Mouse (Mus musculus): ENCODE results near the gene Gpr21.
"Not testable (repeated sequence)": the region's sequence is repeated elsewhere in the genome, so short reads cannot be mapped to it uniquely, and the experiment has no call there.

Gene Gpr21

DNA sequence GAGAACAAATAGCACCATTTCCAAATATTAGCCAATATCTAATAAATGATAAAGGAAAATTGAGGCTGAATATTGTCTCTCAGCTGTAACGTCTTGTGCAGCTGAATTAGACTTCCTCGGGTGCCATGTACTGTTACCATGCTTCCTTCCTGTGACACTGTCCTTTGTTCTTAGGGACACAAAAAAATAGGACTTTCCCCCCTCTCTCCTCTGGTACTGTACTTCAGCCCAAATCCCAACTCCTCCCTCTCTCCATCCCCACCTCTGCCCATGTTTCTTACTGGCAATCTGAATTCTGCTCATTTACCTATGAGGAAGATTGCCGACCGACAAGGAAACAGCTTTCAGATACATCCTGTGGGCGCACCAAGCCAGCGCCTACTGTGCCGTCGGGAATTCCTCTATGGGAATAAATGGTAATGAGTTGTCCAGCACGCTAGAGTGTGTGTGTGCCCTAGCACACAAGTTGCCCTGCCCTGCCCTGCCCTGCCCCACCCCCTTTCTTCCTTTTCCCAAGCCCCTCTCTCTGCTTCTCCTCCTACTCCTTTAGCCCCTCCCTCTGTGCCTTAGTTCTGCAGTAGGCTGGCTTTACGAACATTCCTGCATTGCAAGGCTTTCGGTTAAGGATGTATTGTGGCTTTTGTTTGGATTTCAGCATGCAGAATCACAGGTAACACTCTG lies at the start of gene Gpr21:
Gene Gpr21, plus strand, starts transcription at position 303 of the 681 bp plus-strand sequence.
- DNase-seq (ENCODE audit: low spot score) = no peak

DNA sequence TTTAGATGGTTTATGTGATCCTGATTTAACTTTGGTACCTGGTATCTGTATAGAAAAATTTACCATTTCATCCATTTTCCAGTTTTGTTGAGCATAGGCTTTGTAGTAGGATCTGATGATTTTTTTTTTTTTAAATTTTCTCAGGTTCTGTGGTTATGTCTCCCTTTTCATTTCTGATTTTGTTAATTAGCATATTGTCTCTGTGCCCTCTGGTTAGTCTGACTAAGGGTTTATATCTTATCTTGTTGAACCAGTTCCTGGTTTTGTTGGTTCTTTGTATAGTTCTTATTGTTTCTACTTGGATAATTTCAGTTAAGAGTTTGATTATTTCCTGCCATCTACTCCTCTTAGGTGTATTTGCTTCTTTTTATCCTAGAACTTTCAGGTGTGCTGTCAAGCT lies 36.6 kb upstream of the Gpr21 start:
- no peak for DNase-seq (ENCODE audit: low spot score)

DNA sequence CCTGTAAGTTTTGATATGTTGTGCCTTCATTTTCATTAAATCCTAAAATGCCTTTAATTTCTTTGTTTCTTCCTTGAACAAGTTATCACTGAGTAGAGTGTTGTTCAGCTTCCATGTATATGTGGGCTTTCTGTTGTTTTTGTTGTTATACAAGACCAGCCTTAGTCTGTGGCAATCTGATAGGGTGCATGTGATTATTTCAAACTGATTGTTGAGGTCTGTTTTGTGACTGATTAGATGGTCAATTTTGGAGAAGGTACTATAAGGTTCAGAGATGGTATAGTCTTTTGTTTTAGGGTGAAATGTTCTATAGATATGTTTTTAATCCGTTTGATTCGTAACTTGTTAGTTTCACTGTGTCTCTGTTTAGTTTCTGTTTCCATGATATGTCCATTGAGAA lies 36.1 kb upstream of the Gpr21 start:
- no peak for DNase-seq (ENCODE audit: low spot score)

DNA sequence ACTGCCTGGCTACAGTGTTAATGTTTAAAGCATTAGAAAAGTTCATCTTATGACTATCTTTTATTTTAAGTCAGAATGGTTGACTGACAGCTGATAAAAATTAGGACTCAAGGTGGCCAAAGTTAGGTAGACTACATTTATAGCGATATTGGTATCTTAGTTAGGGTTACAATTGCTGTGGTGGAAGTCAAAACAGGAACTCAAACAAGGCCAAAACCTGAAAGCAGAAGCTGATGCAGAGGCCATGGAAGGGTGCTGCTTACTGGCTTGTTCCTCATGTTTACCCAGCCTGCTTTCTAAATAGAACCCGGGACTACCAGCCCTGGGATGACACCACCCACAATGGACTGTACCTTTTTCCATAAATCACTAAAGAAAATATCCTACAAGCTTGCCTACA lies 32.0 kb upstream of the Gpr21 start:
- DNase-seq (ENCODE audit: low spot score) = no peak

DNA sequence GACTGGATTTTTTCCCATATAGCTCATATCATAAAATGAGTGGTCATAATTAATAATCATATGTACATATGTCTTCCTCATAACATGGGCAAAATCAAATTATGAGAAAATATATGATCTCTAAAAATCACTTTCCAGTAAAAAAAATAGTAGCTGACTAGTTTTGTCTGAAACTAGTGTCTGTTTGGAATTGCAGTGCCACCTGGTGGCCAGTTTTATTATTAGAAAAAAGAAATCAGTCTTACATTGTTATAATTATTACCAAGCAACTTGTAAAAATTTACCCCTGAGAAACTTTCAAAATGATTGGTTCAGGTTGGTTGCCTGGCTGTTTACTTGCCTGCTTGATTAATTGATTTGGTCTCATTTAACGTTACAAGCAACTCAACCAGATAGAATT lies 30.8 kb upstream of the Gpr21 start:
- no peak for DNase-seq (ENCODE audit: low spot score)

DNA sequence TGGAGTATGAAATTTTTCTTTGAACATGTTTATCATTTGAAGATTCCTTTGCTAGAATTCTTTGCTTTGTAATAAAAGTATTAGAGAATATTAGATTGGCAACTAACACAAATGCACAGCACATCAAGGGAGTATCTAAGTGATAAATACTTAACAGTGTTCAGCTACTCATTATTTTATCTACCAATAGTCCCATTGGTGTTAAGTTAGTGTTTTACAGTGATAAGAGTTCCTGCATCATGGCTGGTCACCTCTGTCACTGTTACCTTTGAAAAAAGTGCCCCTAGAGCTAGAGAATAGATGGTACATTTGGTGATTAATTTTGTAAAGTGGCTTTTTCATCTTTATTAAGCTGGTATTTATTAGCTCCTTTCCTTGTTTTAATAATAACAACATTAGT lies 29.7 kb upstream of the Gpr21 start:
- no peak for DNase-seq (ENCODE audit: low spot score)

DNA sequence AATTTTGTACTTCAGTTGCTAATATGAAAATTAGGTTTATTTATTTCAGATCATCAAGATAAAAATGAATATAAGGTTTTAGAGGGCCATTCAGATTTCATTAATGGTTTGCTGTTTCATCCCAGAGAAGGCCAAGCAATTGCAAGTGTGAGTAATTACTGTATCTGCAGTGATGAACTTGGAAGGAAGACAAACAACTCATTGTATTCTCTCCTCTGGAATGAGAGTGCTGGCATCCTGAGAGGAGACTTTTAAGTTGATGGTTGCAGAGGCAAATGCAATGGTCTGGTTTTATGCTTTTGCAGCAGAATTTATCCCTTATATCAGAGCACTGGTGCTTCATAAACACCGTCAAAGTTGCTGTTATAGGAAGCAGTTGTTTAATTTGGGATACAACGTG lies 27.2 kb upstream of the Gpr21 start:
- DNase-seq (ENCODE audit: low spot score) = no peak

DNA sequence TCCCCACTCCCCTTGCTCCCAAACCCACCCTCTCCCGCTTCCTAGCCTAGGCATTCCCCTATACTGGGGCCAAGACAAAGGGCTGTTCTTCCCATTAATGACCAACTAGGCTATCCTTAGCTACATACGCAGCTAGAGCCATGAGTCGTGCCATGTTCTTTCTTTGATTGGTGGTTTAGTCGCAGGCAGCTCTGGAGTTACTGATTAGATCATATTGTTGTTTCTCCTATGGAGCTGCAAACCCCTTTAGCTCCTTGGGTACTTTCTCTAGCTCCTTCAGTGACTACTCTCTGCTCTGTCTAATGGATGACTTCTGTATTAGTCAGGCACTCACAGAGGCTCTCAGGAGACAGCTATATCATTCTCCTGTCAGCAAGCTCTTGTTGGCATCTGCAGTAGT lies 18.8 kb upstream of the Gpr21 start:
- no peak for DNase-seq (ENCODE audit: low spot score)

DNA sequence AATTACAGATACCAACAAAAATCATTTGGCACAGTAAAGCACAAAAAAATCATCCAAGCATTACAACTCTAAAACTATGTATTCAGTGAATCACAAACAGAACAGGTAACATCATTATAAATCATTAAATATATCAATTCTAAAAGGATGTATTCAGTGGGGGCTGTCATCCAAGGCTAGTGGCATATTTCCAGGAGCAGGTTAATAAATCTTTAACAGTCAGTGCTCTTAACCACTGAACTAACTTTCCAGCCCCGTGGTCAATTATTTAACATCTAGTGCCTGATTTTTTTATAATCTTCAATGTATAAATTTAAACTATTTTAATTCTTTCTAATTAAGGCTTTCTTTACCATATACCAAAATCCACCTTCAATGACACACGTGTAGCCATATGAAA lies 10.3 kb upstream of the Gpr21 start:
- not testable (repeated sequence) for DNase-seq (ENCODE audit: low spot score)

DNA sequence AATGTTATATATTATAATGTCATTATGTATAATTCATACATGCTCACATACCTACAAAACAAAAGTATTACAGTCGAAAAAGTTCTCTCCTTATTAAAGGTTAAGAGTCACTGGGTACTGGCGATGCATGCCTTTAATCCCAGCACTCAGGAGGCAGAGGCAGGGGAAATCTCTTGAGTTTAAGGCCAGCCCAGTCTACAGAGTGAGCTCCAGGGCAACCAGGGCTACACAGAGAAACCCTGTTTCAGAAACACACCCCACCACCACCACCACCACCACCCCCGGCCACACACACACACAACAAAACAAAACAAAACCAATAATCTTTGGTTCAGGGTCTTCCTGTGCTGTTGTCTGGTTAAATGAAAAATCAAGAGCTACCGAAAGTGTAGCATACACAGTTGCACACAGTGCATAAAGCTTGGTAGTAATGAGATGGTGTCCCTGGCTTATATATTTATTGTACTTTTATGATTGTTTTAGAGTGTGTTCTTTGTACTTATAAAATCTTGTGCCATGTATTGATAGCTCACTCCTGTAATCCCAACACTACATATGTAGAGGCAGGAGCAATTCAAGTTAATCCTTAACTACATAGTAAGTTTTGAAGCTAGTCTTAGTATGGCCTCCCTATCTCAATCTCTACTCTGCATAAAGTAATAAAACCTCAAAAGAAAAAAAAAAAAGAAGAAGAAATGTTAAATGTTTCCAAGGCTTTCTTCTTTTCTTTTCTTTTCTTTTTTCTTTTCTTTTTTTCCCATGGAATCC lies 4.8 kb upstream of the Gpr21 start:
- DNase-seq (ENCODE audit: low spot score) = no peak

DNA sequence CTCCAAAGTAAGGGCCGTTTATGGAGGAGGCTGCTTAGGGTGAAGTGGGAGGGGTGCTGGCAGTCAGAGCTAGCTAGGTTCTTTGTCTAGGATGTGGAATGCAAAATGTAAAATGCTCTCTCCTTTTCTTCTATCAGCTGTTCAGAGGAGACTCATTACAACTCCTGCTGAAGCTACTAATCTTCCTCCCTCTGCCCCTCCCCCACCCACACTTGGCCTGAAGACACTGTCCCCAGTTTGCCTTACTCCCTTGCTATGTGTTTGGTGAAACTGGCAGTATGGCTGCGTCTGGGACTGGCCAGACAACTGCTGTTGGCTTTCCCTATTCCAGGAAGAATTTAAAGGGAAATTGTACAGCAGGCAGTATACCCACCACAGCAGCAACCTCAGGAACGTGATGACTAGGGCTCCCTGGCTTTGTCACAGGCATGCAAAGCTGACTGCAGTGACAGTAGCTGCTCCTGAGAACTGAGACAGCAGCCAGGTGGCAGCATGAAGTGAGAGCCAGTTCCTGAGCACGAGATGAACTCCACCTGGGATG lies 860 bp downstream of the Gpr21 start:
- DNase-seq (ENCODE audit: low spot score) = no peak

DNA sequence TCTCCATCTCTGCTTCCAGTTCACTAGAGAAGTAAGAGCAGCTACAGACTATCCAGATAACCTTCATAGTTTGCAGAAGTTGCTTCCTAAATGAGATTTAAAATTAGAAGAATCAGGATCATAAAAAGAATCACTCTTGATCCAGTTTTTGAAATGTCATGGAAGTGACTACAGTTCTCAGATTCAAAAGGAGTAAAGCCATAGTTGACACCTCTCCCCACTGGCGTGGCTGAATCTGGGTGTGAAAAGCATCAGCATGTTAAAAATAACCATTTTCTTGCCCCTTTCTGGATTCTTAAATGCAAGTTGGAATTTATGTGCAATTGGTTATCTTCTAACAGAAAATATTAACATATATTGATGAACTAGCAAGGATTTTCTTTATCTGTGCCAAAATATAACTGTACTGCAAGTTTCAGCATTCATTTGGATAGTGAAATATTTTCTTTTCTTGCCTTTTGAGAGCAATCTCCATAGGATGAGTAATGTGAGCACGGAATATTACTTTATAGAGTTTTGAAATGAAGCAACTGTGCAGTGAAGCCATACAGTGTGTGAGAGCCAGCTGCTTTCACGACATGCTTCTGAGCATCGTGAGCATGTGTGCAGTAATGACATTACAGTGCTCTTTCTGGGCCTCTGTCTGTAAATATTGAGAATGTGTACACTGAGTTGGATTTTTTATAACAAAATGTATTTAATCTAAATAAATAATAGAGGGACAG lies 2.6 kb downstream of the Gpr21 start:
- no peak for DNase-seq (ENCODE audit: low spot score)

DNA sequence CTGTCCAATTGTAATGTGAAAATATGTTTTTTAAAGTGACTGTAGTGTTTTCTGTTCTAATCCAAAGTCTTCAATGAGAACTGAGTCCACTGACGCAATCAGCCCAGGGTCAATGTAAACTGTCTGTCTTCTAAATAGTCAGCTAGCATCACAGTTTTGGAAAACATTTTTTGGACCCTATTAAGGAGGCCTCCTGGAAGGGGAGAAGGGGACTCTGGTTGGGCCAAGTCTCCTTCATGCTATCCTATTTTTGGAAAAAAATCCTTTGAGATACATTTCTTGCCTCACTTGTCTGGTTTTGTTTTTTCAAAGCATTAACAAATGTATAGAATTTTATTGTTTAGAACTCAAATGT lies 3.1 kb downstream of the Gpr21 start:
- no peak for DNase-seq (ENCODE audit: low spot score)

DNA sequence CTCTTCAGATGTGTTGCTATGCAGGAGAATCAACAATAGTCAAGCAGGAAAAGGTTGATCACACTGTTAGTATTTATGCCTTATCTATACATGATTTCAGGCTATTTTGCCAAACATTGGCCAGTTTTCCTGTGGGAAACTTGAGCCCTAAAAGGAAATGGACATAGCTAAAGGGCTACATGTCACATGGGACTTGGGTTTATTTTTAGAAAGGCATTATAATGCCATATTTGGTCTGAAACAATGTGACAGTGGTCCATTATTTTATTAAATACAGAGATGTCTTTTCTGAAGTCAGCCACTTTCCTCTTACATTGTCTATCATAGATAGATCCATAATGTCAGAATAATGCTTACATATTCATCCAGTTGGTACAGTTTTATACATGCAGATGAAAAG lies 11.5 kb downstream of the Gpr21 start:
- DNase-seq (ENCODE audit: low spot score) = no peak

DNA sequence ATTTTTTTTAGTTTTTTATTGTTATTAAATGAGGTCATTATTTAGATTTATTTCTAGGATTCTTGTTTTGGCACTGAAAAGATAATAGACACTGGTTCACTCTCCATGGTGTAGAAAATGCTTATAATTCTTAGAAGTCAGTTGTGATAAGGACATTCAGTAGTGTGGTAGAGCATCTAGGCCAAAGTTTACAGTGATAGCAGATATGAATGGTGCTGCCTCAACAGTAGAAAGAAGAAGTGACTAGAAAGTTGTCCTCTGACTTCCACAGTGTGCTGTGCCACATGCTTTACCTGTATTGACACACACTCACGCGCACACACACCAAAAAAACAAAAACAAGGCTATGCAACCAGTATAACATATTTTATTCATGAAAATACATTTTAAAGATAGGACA lies 13.3 kb downstream of the Gpr21 start:
- no peak for DNase-seq (ENCODE audit: low spot score)

DNA sequence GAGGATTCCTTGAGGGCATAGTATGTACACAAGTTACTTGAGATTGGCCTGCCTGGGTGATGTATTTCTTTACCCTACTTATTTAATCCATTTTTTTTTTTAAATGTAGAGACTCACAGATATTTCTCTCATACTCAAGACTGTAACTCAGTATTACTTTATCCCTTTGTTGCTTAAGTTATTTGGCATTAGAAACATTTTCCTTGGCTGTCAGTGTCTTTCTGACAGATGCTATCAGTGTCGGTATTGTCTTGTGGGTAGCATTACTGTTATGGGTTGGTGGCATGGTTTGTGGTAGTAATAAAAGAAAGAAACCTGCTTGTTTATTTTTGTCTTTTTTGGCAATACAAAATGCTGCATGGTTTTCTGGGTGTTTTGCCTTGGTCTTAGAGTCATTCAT lies 14.6 kb downstream of the Gpr21 start:
- DNase-seq (ENCODE audit: low spot score) = no peak

DNA sequence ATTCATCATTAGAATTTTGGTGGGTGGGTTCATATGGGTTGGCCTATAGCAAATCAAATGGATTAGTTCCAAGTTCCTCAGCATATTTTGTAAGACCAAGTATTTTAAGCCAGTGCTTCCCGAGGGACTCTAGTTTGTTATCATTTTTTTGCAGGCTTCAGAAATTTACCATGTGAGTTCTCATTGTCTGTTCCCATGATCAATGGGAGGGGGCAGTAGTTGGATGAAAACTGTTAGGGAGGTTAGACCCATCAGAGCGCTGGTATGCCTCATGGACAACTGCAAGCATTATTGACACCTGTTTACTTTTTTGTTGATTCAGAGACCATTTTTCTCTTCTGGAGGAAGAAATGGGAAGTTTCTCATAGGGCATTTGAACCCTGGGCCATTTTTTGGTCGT lies 15.5 kb downstream of the Gpr21 start:
- DNase-seq (ENCODE audit: low spot score) = no peak

DNA sequence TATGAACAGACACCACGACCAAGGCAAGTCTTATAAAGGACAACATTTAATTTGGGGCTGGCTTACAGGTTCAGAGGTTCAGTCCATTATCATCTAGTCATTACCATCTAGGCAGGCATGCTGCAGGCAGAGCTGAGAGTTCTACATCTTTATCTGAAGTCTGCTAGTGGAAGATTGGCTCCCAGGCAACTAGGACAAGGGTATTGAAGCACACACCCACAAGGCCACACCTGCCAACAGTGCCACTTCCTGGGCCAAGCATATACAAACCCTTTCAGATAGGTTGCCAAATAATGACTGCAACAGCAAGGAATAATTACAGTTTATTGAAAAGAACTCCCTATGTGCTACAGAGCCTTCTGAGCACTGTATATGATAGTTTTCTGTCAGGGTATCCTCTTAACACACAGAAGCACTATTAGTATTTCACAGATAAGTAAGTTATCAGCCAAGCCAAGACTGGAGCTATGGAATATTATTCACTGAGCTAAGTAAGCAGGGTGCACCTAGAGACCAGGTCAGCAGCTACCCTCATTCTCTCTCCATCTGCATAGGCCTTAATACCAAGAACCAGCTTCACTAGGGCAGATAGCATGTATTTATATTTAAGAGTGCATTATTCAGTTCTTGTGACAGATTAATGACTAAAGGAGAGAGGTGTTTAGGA lies 33.3 kb downstream of the Gpr21 start:
- DNase-seq (ENCODE audit: low spot score) = peak; percentile 12

DNA sequence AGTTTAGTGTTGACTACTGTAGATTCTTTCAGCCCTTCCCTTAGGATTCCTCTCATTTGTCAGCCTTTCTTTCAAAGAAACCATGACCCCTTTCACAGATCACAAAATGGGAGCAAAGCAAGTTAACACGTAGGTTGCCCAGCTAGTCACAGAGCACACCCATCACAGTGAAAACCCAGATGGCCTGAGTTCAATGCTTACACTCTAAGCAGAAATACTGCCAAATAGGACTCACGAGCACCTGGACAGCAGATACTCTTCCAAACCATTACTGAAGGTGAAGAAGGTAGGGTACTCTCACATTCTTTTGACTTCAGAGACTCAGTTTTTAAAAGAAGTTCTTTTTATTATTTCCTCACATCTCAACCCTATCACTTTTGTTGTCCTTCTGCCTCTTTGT lies 40.2 kb downstream of the Gpr21 start:
- no peak for DNase-seq (ENCODE audit: low spot score)

DNA sequence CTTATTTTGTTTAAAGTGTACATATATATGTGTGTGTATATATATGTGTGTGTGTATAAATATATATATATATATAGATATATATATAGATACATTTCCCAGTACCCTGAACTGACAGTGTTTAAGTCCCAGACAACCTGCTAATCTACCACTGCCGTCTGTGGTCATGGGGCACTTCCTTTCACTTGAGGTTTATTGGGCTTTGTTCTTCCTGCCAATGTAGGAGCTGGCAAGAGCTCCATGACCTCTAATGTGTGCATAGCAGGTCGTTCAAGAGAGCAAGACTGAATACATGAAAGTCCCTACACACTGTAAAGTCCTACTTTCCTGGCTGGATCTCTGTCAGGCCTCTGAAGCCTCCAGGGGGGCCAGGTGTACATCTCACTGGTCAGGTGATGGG lies 49.4 kb downstream of the Gpr21 start:
- DNase-seq (ENCODE audit: low spot score) = no peak

DNA sequence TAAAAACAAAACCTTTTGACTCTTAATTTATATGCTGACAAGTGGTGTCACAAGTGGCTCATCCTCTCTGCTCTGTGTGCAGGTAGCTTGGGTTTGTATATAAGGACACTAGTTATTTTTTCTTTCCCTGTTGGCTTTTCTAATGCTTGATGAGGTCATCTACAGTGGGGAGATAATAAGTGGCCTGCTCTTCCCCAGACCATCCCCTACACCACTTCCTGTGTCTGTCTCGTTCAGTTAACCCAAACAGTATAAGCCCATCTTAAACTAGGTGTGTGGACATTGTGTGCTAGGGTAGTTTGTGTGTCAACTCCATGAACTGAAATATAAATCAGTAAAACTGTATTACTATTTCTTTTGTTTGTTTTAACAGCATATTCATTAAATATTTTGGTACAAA lies 49.9 kb downstream of the Gpr21 start:
- no peak for DNase-seq (ENCODE audit: low spot score)

DNA sequence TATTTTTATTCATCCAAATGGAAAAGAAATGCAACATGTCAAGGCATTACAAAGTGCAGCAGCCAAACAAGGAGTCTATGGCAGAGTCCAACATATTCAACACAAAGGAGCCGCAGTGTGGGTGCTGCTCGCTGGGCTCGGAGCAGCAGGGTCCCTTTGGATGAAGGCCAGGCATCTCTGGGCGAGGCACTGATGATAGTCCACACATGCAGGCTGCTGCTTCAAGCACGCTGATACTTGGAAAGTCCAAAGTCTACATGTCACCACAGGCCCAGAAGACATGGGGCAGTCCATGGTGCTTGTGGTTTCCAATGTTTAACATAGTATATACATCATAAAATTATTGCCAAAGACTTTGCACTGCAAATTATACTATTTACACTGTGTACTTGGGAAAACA lies 53.8 kb downstream of the Gpr21 start:
- DNase-seq (ENCODE audit: low spot score) = no peak
